Mouse (Mus musculus) gastrocnemius, postnatal 36 days (tissue): Measurements from ENCODE around the gene Ampd3. TPM values are rescaled to one million over a fixed set of nuclear protein-coding genes. Genes with fewer than 3 reads are reported as not detected.

Experiments used
- DNase-seq, 2 experiments: peaks; one replicate each; pipeline ENCODE4 v3.0.0; 2022
- intact Hi-C: fragments of 180-260 bp; cut with DNase I; formaldehyde crosslinking; loops from one replicate; pipeline ENCODE4 v1.15.1; 2025
- long read RNA-seq, 2 experiments: library from polyadenylated mRNA; stranded (forward); transcript quantifications; one replicate each; pipeline ENCODE4 v2.0.0; 2021
- total RNA-seq, 2 experiments: library from RNA; stranded (reverse); gene quantifications; 2 replicates each; pipeline ENCODE4 v1.2.3; 2021

The Ampd3 gene
- 1 to 10 TPM; 6.0 to 9.8 TPM for total RNA-seq
- long read RNA-seq, experiment 1, partial matches to known transcripts: 0 of 2 reads
- long read RNA-seq, experiment 1, other reads (novel, unspliced or antisense): 1 of 2 reads
- long read RNA-seq, experiment 2, partial matches to known transcripts: 3 of 4 reads
- long read RNA-seq, experiment 2, other reads (novel, unspliced or antisense): 0 of 4 reads

DNA sequence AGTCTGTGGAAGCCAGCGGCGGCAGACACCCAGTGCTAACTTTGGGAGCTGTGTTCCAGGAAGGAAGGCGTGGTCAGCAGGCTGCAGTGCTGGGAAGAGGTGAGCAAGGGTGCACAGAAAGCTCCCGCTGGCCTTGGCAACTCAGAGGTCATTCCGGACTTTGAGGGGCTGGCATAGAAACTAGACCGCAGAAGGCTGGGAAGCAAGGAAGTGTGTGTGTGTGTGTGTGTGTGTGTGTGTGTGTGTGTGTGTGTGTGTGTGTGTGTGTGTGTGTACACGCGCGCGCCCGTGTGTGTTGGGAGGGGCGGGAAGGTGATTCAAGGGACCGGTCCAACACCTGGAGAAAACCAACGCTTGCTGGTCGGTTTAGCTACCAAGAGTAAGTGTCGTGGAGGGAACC is at the start of gene Ampd3:
TSS of gene Ampd3 (plus strand) at position 206 of the 400 bp plus-strand sequence.
- intact Hi-C loops: no loop called here

DNA sequence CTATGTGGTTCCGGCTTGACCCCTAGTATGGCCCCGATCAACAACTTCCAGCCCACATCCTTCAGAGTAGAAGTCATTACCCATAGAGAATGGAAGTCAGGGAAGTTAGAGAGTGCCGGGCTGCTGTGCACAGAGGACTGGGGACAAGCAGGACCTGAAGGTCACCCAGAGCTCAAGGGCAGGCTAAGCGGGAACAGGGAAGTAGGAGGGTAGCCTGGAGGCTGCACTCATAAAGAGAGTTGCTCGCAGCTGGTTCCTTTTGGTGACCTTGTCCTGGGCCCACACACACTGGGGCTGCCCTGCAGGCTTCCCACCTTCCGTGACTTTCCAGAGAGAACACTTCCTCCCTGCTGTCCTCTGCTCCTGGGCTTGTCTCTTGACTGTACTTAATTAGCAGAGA is 49.5 kb upstream of the Ampd3 start:
- no peak for DNase-seq
- intact Hi-C loops: no loop called here

More for the DNA sequence above, at the start of gene Ampd3:
- DNase-seq: no peak

DNA sequence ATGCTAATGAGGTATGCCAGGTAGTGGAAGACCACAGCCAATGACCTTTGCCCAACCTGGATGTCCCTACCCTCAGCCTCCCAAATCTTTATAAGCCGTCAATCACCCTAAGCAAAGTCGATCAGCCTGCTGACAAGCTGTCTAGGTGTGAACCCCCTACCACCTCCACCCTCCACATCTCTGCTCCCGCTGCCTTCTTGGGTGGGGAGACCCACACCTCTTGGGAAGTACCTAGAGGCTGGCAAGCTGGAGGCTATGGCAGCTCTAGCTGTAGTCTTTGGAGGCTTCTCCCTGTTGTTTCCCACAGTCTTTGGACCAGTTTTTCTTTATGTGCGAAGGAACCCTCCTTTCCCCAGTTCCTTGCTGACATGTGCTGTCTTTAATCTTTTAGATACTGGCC is 48.1 kb upstream of the Ampd3 start:
- intact Hi-C loops: loop anchor here (10.0 kb wide), 1 partner anchor 205 kb away; no protein-coding TSS in a partner anchor
- DNase-seq: no peak

DNA sequence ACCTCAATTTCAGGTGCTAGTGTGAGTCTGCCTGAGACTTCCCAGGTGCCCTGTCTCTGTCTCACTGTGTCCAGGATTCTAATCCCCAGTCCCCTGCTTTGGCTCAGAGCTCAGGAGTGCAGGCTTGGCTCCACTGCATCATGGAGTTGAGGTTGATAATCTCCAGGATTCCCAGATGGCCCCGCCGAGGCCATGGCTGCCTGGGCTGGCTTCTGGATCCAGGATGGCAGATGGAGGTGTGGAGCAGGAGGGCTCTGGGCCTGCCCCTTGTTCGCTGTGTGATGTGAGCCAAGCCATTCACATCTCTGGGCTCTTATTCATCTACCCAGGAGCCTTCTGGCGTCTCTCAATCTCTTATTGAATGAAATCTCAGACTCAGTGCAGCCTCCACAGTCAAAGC is 45.8 kb upstream of the Ampd3 start:
- intact Hi-C loops: loop anchor here (10.0 kb wide), 1 partner anchor 203 kb away; no protein-coding TSS in a partner anchor

DNA sequence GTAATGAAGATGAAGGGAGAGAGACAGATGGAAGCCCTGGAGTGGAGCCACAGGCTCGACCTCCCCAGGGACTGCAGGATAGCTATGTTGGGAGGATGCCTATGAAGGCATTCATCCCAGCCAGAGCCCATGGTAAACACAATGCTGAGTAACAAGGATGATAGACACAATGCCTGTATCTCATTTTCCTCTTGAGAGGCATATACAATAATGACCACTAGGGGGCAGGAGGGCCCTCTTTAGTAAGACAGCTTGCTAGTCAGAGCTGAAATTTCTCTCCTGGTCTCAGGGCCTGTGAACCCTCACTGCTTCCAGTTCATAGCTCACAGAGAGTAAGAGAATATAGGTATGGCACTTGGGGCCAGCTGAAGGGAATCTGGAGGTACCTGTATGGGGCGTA is 41.0 kb upstream of the Ampd3 start:
- no peak for DNase-seq
- intact Hi-C loops: loop anchor here (1.0 to 10.0 kb wide), 3 partner anchors 75 to 290 kb away; no protein-coding TSS in a partner anchor

More for the DNA sequence above, 45.8 kb upstream of the Ampd3 start:
- no peak for DNase-seq

DNA sequence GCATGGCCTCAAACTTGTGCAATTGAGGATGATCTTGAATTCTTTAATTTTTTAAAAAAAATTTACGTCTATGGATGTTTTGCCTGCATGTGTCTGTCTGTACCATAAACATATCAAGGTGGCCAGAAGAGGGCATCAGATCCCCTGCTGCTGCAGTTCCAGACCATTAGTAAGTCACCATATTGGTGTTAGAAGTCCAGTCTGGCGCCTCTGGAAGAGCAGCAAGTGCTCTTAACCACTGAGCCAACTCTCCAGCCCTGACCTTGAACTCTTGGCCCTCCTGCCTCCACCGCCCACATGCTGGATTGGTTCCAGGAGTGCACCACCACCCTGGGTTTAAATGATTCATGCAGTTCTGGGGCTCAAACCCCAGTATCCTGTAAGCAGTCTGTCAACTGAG is 39.1 kb upstream of the Ampd3 start:
- intact Hi-C loops: loop anchor here (5.0 to 10.0 kb wide), 2 partner anchors 196 to 288 kb away; no protein-coding TSS in a partner anchor
- DNase-seq: no peak

DNA sequence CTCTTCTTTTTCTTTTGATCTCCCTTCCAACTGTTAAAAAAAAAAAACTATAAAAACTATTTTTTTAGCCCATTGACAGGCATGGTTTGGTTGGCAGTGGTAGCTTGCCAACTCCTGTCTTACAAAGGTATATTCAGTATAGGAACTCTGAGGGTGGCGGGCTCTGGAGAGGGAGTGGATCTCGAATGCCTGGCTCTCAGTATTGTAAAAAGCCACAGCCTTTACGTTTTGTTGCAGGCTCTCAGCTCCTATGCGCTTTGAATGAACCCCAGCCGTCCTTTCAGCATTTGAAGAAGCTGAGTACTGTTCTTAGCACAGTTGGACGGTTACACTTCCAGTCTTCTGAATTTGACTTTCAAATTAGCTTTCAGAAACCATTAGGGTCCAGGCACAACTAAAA is 38.7 kb upstream of the Ampd3 start:
- intact Hi-C loops: loop anchor here (5.0 to 10.0 kb wide), 2 partner anchors 196 to 288 kb away; no protein-coding TSS in a partner anchor

DNA sequence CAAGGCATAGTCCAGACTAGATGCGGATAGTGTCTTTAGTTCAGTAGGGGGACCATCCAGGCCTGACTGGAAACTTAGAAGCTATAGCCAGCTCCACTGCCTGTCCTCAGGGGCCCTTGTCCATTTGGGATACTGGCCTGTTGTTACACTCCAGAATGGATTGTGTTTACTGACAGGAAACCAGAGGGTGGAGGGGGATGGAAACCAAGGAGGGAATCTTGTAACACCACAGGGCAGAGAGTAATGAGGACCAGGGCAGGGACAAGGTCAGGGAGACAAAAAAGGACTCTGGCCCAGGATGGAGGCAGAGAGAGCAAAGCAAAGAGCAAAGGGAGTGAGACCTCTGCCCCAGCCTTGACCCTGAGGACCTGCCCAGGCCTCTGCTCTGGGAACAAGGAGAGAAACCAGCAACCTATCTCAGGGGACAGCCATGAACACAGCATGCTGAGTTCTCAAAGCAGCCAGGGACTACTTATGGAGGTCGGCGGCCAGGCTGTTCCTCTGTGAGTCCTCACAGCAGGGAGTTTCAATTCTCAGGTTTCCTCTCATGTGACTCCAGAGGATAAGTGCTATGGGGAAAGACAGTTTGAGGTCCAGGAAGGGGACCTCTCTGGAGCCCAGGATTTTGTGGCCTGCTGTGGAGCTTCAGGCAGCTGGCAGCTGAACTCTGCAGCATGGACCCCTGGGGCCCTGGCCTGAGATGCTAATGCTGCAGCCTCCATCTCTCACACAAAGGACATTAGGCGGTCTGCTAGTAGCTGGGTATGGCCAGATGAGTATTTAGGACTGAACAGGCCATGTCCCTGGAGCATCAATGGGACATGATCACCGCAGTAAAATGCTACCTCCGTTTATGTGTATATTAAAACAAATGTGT is 36.7 kb upstream of the Ampd3 start:
- DNase-seq: no peak
- intact Hi-C loops: no loop called here

More for the DNA sequence above, 38.7 kb upstream of the Ampd3 start:
- DNase-seq: no peak

DNA sequence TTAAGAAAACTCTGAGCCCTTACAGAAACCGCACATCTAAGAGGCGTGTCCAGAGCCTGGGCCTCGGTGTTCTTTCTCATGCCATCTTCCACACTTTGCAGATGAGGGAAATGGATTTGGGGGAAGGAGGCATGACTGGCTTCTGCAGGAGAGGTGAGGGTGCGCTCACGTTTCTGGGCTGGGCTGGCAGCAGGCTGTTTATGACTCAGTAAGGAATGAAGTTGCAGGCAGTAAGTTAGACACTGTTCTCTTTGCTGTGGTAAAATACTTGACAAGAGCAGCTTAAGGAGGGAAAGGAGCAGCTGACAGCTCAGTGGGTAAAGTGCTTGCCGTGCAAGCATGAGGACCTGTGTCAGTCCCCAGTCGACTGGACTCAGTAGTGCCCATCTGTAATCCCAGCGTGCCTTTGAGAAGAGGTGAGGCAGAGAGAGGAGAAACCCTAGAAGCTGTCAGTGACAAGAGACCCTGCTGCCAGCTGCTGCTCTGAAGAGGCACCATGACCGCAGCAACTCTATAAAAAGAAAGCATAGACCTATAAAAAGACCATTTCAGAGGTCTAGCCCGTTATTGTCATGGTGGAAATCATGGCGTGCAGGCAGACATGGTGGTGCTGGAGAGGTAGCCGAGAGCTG is 35.9 kb upstream of the Ampd3 start:
- DNase-seq: no peak
- intact Hi-C loops: no loop called here

DNA sequence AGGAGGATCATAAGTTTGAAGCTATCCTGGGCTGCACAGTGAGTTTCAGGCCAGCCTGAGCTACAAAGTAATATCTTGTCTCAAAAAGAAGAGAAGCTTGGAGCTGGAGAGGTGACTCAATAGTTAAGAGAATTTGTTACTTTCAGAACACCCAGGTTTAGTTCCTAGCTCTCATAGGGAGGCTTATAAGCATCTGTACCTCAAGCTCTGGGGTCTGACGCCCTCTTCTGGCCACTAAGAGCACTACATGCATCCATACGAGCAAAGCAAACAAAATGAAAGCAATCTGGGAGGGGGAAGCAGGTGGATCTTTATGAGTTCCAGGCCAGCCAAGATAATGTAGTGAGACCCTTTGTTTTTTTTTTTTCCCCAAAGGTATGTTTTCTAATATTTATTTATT is 31.1 kb upstream of the Ampd3 start:
- intact Hi-C loops: no loop called here
- DNase-seq: no peak

DNA sequence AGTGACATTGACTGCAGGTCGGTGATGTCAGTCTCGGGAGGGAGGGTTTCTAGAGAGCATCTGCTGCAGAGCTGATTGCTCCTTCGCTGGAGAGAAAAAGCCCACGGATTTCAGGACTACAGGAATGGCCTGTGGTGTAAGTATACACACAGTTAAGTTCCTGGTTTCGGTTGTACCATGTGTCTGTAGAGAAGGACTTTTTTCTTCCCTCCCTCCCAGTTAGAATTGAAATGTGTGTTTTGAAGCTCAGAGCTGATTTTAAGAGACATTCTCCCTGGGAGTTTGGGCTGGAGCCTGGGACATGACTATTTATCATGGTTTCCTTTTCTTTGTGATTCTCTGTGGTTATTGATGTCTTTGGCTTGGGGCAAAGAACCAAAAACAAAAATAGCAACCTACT is 28.2 kb upstream of the Ampd3 start:
- no peak for DNase-seq
- intact Hi-C loops: no loop called here

DNA sequence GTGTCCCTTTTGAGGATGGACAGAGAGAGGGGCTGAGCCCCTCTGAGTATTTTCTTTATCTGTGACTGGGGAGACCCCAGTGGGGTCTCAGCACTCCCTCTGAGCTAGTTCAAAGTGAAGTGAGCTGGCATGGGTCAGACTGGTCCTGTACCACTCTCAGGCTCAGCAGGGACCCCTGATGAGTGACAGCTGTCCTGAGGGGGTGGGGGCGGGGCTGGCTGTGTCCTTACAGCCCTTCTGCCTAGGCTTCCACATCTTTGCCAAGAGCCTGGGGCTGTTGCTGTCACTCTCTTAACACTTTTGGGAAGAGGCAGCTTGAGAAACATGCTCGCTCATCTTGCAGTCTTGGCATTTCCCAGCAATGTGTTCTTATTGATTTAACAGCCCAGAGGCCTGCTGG is 27.8 kb upstream of the Ampd3 start:
- intact Hi-C loops: no loop called here
- no peak for DNase-seq

DNA sequence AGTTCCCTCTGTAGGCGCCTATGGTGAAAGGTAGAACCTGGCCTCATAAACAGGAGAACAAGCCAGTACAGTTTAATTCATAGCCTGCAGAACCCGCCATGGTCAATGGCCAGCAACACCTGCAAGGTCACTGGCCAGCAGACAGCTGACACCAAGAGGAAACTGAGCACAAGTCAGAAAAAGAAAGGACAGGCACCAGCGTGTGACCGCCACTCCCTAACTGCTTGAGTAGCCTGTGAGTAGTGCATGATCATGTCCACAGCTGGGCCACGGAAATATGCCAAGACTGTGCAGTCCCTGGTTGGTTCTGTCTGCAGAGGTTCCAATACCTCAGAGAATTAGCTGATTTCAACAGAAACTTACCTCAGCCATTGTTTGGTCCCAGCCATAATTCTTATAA is 26.0 kb upstream of the Ampd3 start:
- no peak for DNase-seq
- intact Hi-C loops: no loop called here

DNA sequence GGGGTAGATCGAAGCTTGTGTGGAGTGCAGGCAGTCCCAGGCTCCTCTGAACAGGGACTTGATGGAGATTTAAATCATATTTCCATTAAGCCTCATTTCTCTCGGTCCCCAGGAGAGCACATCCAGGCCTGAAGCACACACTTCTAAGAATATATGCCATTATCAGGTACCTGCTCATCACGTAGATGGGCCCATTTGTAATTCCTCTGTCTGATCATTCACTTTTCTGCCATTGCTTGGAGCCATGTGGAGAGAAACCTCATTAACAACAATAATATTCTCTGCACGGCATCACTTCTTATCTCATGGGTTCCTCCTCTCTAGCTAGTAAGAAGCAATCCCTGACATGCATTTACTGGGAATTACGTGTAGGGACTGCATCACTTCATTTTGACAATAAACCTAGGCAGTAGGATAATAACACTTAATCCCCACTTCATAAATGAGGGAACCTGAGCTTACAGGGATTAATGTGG is 21.9 kb upstream of the Ampd3 start:
- DNase-seq: no peak
- intact Hi-C loops: no loop called here

DNA sequence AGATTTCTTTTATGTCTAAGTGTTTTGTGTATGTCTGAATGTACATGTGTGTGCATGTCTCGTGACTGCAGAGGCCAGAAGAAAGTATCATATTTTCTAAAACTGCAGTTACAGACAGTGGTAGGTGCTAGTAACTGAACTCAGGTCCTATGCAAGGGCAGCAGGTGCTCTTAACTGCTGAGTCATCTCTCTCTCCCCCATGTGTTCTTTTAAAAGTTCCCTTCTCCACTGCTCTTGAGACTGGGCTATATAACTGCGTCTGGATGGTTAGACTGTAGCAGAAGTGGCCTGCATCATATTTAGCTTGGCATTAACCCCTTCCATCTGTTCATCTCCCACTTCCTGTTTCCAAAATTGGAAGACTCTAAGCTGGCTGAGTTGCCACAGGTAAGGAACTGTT is 21.2 kb upstream of the Ampd3 start:
- intact Hi-C loops: no loop called here

DNA sequence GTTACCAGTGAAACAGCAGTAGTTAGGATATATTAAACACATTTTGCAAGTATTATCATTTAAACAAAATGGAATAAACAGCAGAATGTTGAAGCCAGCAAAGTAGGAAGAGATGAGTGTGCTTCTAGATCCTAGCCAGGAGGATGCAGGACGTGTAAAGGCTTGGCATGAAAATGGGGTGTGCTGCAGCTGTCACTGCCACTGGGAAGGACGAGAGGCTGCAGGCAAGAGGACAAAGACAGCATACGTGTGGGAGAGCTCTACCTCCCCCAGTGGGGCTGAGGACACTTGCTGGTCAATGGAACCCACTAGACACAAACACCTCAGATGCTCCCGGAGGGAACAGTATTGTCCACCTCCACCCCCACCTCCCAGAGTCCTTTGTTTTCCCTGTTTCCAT is 17.2 kb upstream of the Ampd3 start:
- intact Hi-C loops: no loop called here
- no peak for DNase-seq

More for the DNA sequence above, 21.2 kb upstream of the Ampd3 start:
- DNase-seq: no peak

DNA sequence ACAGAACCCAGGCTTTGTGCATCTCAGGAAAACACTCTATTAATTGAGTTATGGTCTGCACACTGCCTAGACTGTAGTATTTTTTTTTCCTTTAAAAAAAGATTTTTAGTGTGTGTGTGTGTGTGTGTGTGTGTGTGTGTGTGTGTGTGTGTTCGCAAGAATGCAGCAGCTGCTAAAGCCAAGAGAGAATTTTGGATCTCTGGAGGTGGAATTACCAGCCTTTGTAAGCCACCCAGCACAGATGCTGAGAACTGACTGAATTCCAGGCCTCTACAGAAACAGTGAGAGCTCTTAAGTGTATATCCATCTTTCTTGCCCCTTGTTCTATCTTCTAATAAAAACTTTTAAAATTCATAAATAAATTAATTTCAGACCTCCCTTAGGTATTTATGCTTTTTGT is 16.4 kb upstream of the Ampd3 start:
- intact Hi-C loops: no loop called here

DNA sequence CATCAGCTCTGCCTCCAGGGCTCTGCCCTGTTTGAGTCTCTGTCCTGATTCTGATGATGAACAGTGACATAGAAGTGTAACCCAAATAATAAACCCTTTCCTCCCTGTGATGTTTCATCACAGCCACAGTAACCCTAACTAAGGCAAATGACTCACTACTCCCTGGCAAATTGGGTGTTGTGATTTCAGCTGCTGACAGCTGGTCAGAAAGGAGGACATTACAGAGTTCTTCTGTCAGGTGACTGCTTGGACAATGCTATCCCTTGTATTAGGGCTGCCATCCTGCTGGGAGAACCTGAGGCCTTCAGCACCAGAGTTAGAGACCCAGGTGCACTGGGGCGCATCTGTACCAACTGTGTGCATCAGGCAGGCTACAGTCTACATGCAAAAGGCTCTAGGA is 14.7 kb upstream of the Ampd3 start:
- no peak for DNase-seq
- intact Hi-C loops: no loop called here

More for the DNA sequence above, 16.4 kb upstream of the Ampd3 start:
- no peak for DNase-seq

DNA sequence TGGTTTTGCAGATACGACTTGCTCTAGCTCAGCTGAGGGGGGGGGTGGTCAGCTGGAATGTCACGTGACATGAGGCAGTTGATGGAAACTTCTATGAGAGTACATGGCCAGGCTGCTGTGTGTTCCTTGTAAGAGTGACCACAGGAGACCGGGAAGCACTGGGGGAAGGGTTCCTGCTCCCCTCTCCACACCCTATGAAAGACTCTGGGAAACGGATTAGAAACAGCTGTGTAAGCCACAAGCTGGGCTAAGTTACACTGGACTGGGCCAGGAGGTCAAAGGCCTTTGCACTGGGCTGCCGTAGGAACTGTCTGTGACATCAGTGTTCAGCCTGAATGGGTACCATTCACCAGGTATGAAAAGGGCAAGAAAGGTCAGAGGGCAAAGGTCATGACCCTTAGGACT is 14.1 kb upstream of the Ampd3 start:
- DNase-seq: no peak
- intact Hi-C loops: no loop called here

DNA sequence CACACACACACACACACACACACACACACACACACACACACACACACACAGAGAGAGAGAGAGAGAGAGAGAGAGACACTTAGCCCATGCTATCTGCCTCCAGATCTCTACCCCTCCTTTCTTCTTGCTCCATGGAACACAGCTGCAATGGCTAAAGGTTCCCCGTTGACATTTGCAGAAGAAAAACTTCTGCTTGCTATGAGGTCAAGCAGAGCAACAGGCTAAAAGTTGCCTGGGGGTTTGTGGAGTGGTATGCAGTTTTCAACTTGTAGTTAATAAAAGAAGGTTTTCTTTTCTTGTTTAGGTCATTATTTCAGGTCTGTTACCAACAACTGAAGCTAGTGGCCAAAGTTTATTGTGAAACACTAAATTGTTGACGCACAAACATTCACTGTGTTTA is 11.6 kb upstream of the Ampd3 start:
- no peak for DNase-seq
- intact Hi-C loops: no loop called here

DNA sequence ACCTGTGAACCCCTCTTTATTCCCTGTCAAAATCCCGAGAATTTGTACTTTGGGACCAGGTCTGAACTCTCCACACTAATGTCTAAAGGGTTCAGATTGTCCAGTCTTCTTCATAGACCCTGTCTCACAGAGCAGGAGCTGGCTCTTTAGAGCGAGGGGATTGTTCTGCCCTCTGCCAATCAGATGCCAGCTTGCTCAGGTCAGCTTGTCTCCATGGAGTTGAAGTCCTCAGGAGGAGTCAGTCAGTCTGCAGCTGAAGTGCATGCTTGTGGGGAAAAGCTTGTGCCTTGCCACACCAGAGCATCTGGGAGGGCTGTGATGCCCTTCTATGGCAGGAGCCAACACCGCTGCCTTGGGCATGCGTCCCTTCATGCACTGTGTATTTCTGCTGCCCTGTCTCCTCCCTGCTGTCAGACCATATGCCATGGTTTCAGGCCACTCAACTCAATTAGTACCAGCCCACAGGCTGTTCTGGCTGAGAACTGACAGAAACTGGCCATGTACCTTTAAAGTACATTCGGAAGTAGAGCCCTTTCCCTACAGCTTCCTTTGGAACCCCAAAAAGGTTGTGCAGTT is 5.3 kb upstream of the Ampd3 start:
- no peak for DNase-seq
- intact Hi-C loops: no loop called here
